Mouse (Mus musculus) liver, embryonic 16.5 days (tissue): ENCODE measurements around the gene Ces2a. TPM values are rescaled to one million over a fixed set of nuclear protein-coding genes. Genes with fewer than 3 reads are reported as not detected.

Experiments used
- ATAC-seq: fragments of 200-750 bp; cut with Nextera tagmentation; 2 replicates; pipeline ENCODE4 v1.8.0; 2017; ENCODE audit warnings: low read depth, mild to moderate bottlenecking, moderate number of reproducible peaks, moderate library complexity
- H3K27ac ChIP-seq: fragments of 300-500 bp; sonication (generic); 2 replicates; pipeline ENCODE4 v1.5.1; 2014; ENCODE audit warnings: mild to moderate bottlenecking, low read length
- H3K27me3 ChIP-seq: fragments of 300-500 bp; sonication (generic); 2 replicates; pipeline ENCODE4 v1.6.1; 2014; ENCODE audit warnings: low read depth, low read length, mixed read lengths; ENCODE audit not compliant: control insufficient read depth, insufficient read depth
- H3K36me3 ChIP-seq: fragments of 300-500 bp; sonication (generic); 2 replicates; pipeline ENCODE4 v1.6.1; 2014; ENCODE audit warnings: mild to moderate bottlenecking; ENCODE audit not compliant: control insufficient read depth, insufficient read depth
- H3K4me1 ChIP-seq: fragments of 300-500 bp; sonication (generic); 2 replicates; pipeline ENCODE4 v1.6.1; 2014; ENCODE audit warnings: low read depth, low read length, mixed read lengths; ENCODE audit not compliant: control insufficient read depth
- H3K4me2 ChIP-seq: fragments of 300-500 bp; sonication (generic); 2 replicates; pipeline ENCODE4 v1.6.1; 2014; ENCODE audit warnings: low read depth, low read length, mixed read lengths
- H3K4me3 ChIP-seq: fragments of 300-500 bp; sonication (generic); 2 replicates; pipeline ENCODE4 v1.5.1; 2014; ENCODE audit warnings: low read depth, mild to moderate bottlenecking, low read length
- H3K9ac ChIP-seq: fragments of 300-500 bp; sonication (generic); 2 replicates; pipeline ENCODE4 v1.6.1; 2014; ENCODE audit warnings: low read depth, low read length
- H3K9me3 ChIP-seq: fragments of 300-500 bp; sonication (generic); replicated peaks from 2 replicates; pipeline ENCODE4 v1.6.1; 2016; ENCODE audit warnings: low read length; ENCODE audit not compliant: control insufficient read depth
- WGBS: fragments of 180-500 bp; shearing (Covaris S2); extraction: QIAGEN DNeasy Blood & Tissue Kit; methylation state at CpG from one replicate; pipeline ENCODE4 v1.1.7; 2014; ENCODE audit not compliant: insufficient replicate concordance; 5-methylcytosine and 5-hydroxymethylcytosine counted together
- polyA plus RNA-seq: library from polyadenylated mRNA; unstranded; fragments of >200 nt; fragmentation: Nextera tagmentation; extraction: Ambion mirVana; gene quantifications from 2 replicates; pipeline ENCODE4 v1.2.1, GENCODE M21; 2015

Gene Ces2a
- polyA plus RNA-seq = 28.6 and 34.4 TPM in 2 replicates

GRCm38 (mm10) chr8:104733753-104734152 lies at the start of gene Ces2a:
TSS of gene Ces2a (plus strand) at chr8:104734003.
- Histone ChIP-seq H3K9ac (no peak within 1 kb of the TSS), H3K27ac (peak within 1 kb of the TSS; percentile 63), H3K4me3 (peak within 1 kb of the TSS; percentile 8; the same call in 1 of the 2 replicates), H3K36me3 (no peaks in the 10 kb centered on the region), H3K4me2 (peak within 1 kb of the TSS; percentile 48), H3K9me3 (no peaks in the 10 kb centered on the region), H3K27me3 (no peaks in the 10 kb centered on the region), H3K4me1 (no peaks in the 10 kb centered on the region; the same call in none of the 2 replicates)
- WGBS = 37% methylated on average over 1 of the region's 1 CpGs
- peak; percentile 64 for ATAC-seq

- Histone ChIP-seq H3K9me3 (no peaks in the 10 kb centered on the region), H3K36me3 (no peaks in the 10 kb centered on the region), H3K9ac (no peak overlapping the region), H3K27me3 (no peaks in the 10 kb centered on the region), H3K27ac (no peak overlapping the region), H3K4me3 (no peak overlapping the region), H3K4me2 (no peak overlapping the region), H3K4me1 (no peaks in the 10 kb centered on the region)
- WGBS = 35% methylated on average over 4 of the region's 4 CpGs
- ATAC-seq = no peak
Observed at GRCm38 (mm10) chr8:104688433-104688832, 45.4 kb upstream of the Ces2a start.

- Histone ChIP-seq H3K9ac (no peak overlapping the region), H3K4me1 (no peaks in the 10 kb centered on the region), H3K36me3 (no peaks in the 10 kb centered on the region), H3K4me2 (no peak overlapping the region), H3K9me3 (no peaks in the 10 kb centered on the region), H3K4me3 (no peak overlapping the region), H3K27ac (no peak overlapping the region), H3K27me3 (no peaks in the 10 kb centered on the region)
- ATAC-seq = no peak
- 69% methylated on average over 2 of the region's 2 CpGs for whole genome bisulfite sequencing
Observed at GRCm38 (mm10) chr8:104698556-104698955, 35.2 kb upstream of the Ces2a start.

- H3K9ac ChIP-seq = no peak overlapping the region
- H3K9me3 ChIP-seq = no peaks in the 10 kb centered on the region
- no peak overlapping the region for H3K27ac ChIP-seq
- H3K27me3 ChIP-seq = no peaks in the 10 kb centered on the region
- no peaks in the 10 kb centered on the region for H3K4me1 ChIP-seq
- no peak overlapping the region for H3K4me3 ChIP-seq
- ATAC-seq = no peak
- H3K36me3 ChIP-seq = no peaks in the 10 kb centered on the region
- no peak overlapping the region for H3K4me2 ChIP-seq
- WGBS = 45% methylated on average over 2 of the region's 2 CpGs
Observed at GRCm38 (mm10) chr8:104701900-104702299, 31.9 kb upstream of the Ces2a start.

DNA sequence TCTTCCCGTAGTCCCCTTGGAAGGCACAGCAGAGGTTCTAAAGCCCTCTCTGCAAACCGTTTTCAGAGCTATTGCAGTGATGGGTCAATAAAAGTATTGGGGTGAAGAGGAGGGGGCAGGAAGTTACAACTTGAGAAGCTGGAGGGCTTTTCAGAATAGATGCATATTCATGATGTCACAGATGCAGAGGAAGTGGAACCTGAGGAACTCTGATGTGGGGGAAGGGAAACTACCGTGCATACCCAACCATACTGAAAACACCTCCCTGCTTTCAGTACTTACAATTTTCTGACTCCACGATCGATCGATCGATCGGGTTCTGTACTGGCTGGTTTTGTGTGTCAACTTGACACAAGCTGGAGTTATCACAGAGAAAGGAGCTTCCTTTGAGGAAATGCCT lies 12.6 kb upstream of the Ces2a start:
- no peak overlapping the region for H3K27ac ChIP-seq
- no peak overlapping the region for H3K4me2 ChIP-seq
- no peaks in the 10 kb centered on the region for H3K9me3 ChIP-seq
- H3K9ac ChIP-seq = no peak overlapping the region
- 58% methylated on average over 8 of the region's 8 CpGs for WGBS
- H3K4me1 ChIP-seq = no peaks in the 10 kb centered on the region
- no peak overlapping the region for H3K4me3 ChIP-seq
- H3K36me3 ChIP-seq = no peaks in the 10 kb centered on the region
- H3K27me3 ChIP-seq = no peaks in the 10 kb centered on the region
- ATAC-seq = no peak

DNA sequence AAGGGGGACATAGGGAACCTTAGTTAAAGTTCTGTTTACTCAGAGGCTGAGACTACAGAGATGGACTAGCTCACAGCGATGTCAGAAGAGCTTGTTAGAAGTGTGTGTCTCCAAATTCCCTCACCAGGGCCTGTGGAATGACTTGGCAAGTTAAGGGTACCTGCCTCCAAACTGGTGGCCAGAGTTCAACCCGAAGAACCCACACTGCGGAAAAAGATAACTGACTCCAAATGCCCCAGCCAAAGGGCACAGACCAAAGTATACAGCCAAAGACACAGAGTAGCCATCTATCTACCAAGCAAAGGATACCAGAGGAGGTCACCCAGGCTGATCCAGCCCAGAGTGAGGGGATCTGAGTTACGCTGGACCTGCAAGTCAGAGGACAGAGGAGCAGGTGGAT lies 2.4 kb upstream of the Ces2a start:
- no peak overlapping the region for H3K9ac ChIP-seq
- H3K27ac ChIP-seq = no peak overlapping the region
- WGBS = 69% methylated on average over 4 of the region's 4 CpGs
- ATAC-seq = no peak
- no peak overlapping the region for H3K4me2 ChIP-seq
- H3K9me3 ChIP-seq = no peaks in the 10 kb centered on the region
- H3K4me1 ChIP-seq = no peaks in the 10 kb centered on the region; the same call in none of the 2 replicates
- H3K36me3 ChIP-seq = no peaks in the 10 kb centered on the region
- no peak overlapping the region for H3K4me3 ChIP-seq
- H3K27me3 ChIP-seq = no peaks in the 10 kb centered on the region

DNA sequence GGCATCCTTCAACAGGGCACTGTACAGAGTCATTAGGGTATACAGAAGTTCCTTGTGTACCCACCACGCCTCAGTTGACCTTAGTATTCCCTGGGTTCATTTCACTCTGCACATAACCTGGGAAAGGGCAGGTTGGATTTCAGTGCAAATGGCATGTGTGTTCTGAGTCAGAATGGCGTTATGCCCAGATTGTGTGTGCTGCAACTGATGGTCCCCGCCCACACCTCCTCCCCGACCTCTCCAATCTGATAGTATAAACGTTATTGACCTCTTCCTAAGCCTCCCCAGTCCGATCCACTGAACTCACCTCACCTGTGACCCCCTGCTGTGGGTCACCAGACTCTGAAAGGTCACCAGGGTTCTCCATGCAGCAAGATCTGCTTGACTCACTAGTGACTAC lies 1.8 kb upstream of the Ces2a start:
- peak; percentile 77 for ATAC-seq
- Histone ChIP-seq H3K4me2 (no peak overlapping the region), H3K9me3 (no peaks in the 10 kb centered on the region), H3K36me3 (no peaks in the 10 kb centered on the region), H3K9ac (no peak overlapping the region), H3K4me1 (no peaks in the 10 kb centered on the region; the same call in none of the 2 replicates), H3K4me3 (no peak overlapping the region), H3K27me3 (no peaks in the 10 kb centered on the region), H3K27ac (no peak overlapping the region)
- WGBS = 44% methylated on average over 6 of the region's 6 CpGs

- no peak for ATAC-seq
Observed at GRCm38 (mm10) chr8:104742039-104742438, 8.2 kb downstream of the Ces2a start.

GRCm38 (mm10) chr8:104743410-104743809 lies 9.6 kb downstream of the Ces2a start:
- WGBS = 56% methylated on average over 3 of the region's 3 CpGs
- no peak for ATAC-seq
- H3K27me3 ChIP-seq = no peaks in the 10 kb centered on the region
- no peaks in the 10 kb centered on the region for H3K9me3 ChIP-seq
- H3K4me3 ChIP-seq = no peak overlapping the region
- H3K9ac ChIP-seq = no peak overlapping the region
- no peaks in the 10 kb centered on the region for H3K36me3 ChIP-seq
- H3K4me1 ChIP-seq = no peaks in the 10 kb centered on the region
- H3K27ac ChIP-seq = no peak overlapping the region
- no peak overlapping the region for H3K4me2 ChIP-seq

More at GRCm38 (mm10) chr8:104742039-104742438, 8.2 kb downstream of the Ces2a start:
- no peak overlapping the region for H3K9ac ChIP-seq
- WGBS = 55% methylated on average over 1 of the region's 1 CpGs
- no peak overlapping the region for H3K4me2 ChIP-seq
- no peaks in the 10 kb centered on the region for H3K27me3 ChIP-seq
- no peaks in the 10 kb centered on the region for H3K9me3 ChIP-seq
- H3K36me3 ChIP-seq = no peaks in the 10 kb centered on the region
- H3K4me1 ChIP-seq = no peaks in the 10 kb centered on the region
- H3K27ac ChIP-seq = no peak overlapping the region
- H3K4me3 ChIP-seq = no peak overlapping the region
